ENCODE assay signal across 18 mouse cellular contexts in the genomic region with DNA sequence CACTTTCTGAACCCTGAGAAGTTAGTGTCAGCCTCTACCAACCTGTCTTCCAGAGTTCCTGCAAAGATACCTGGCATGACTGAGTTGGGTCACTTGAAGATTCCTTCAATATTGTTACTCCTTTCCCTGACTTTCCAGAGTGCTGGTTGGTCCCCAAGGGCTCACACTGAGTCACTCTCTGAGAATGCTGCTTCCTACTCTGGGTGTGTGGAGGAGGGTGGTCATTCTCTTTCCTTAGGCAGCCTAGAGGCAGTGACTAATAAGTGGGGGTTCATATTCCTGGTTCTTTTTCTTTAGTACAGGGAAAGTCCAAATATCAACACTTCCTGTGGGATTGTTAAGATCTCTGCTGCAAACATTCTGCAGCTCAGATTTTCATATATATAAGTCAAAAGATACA. TPM values are rescaled to one million over a fixed set of nuclear protein-coding genes. Genes with fewer than 3 reads are reported as not detected.
"Had no signal": no experiment of that assay in that cellular context is flagged by ENCODE, and none has a peak within 500 bp of the region (broad histone marks: within the 10 kb centered on the region; RNA-seq: fewer than 3 reads in every experiment).

No protein-coding gene starts in this region.

- H3K27ac ChIP-seq: kidney, postnatal 0 days; left cerebral cortex, adult 2 months; limb, embryonic 12.5 days; limb, embryonic 15.5 days; liver, embryonic 14.5 days; macrophage; midbrain, embryonic 12.5 days had no signal

- H3K9me3 ChIP-seq: limb, embryonic 12.5 days; limb, embryonic 15.5 days; midbrain, embryonic 12.5 days had no signal

- DNase-seq: kidney, adult 2 months; kidney, postnatal 25 days; layer of hippocampus, postnatal 36 days; liver, postnatal 0 days; lung, embryonic 14.5 days; thymus, adult 18-20 months; thymus, postnatal 4 days had no signal

- H3K27me3 ChIP-seq: limb, embryonic 12.5 days; limb, embryonic 15.5 days; midbrain, embryonic 12.5 days had no signal

- H3K4me1 ChIP-seq: limb, embryonic 12.5 days; limb, embryonic 15.5 days; midbrain, embryonic 12.5 days had no signal

- H3K4me2 ChIP-seq: limb, embryonic 12.5 days; limb, embryonic 15.5 days; liver, embryonic 11.5 days; lung, embryonic 14.5 days; midbrain, embryonic 12.5 days had no signal

- H3K4me3 ChIP-seq: left cerebral cortex, adult 2 months; limb, embryonic 12.5 days; limb, embryonic 15.5 days; midbrain, embryonic 12.5 days had no signal

- H3K36me3 ChIP-seq: limb, embryonic 12.5 days; limb, embryonic 15.5 days; midbrain, embryonic 12.5 days had no signal

RNA-seq across cellular contexts. Expression of a gene that starts 16.4 kb away (rescaled TPM):
- total RNA-seq: monocyte, adult 5-6 weeks had no signal
- polyA plus RNA-seq: large intestine, adult 2 months; macrophage; spleen, adult 2 months had no signal
